Mouse (Mus musculus): ENCODE measurements around the gene Trpm3. TPM values are rescaled to one million over a fixed set of nuclear protein-coding genes. Genes with fewer than 3 reads are reported as not detected.

Gene Trpm3
- polyA plus RNA-seq, 1 experiment = 0.05 TPM

DNA sequence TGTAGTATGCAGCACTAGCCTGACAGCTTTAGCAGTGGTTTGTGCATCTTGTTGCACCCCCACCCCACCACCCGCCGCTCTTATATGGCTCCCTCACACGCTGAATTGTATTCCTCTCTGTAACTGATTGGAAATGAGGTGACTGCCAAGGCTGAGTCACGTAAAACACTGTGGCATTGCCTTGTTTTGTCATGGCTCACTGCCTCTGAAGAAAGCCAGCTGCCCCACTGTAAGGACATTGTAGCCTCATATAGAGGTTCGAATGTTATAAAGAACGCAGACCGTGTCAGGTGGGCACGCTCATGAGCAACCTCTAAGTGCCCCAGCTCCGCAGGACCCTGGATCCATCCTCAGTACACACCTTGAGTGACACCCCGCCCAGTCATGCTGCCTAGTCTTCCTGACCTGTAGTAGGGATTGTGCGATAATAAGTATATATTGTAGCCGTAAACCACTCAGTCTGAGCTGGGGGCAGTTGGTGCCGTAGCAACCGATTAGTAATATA, 215.2 kb downstream of the Trpm3 start:
- no peak overlapping the region for H3K4me3 ChIP-seq (ENCODE audit: insufficient read depth, poor library complexity, severe bottlenecking)
- no peaks in the 10 kb centered on the region for H3K27me3 ChIP-seq (ENCODE audit: control insufficient read depth, insufficient read depth, insufficient read length)
- no peak overlapping the region for H3ac ChIP-seq (ENCODE audit: control insufficient read depth, insufficient read length, low read depth)
- H3K79me2 ChIP-seq (ENCODE audit: control insufficient read depth, insufficient read depth) = no peaks in the 10 kb centered on the region
- H3K79me3 ChIP-seq (ENCODE audit: low read depth) = no peaks in the 10 kb centered on the region
- no peaks in the 10 kb centered on the region for H3K36me3 ChIP-seq (ENCODE audit: control insufficient read depth, insufficient read depth)
- TF ChIP-seq MAX (IDR thresholded peaks at IDR 0.05) = no peak
- no peak for TF ChIP-seq MYOG (IDR thresholded peaks at IDR 0.05; ENCODE audit: control insufficient read depth, extremely low read depth, insufficient read length)

DNA sequence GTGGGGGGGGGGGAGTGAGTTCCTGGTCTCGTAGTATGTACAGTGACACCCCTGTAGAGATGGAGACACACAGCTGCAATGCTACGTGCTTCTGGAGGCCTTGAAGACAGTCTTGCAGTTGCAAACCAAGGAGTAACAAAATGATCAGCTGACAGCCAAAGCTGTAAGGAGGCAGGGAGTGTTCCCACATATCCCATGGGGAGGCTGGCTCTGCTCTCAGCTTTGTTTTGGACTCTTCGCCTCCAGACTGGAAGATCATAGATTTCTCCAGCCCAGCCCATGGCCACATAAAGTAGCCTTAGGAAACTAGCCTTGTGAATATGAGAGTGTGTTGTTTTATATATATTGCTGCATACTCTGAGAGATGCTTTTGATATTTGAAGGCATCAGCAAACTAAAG, 248.0 kb downstream of the Trpm3 start:
- no peak overlapping the region for H3ac ChIP-seq (ENCODE audit: control insufficient read depth, insufficient read length, low read depth)

DNA sequence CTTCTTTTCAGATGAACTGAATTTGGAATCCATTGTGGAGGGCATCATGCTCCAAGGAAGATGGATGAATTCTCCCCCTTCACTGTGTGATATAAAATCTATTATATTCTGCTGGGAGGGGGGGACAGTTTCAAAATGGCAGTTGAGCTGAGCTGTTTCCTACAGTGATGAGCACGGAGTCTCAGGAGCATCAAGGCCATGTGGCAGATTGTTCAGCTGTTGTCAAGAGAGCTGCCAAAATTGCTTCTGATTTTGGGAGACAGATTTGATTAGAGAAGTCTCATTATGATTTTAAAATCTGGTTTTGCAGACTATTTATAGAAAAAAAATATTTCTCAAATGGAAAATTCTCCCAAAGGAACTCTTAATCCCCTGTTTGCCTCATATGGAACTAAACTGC, 255.9 kb downstream of the Trpm3 start:
- H3K4me3 ChIP-seq (ENCODE audit: insufficient read depth, poor library complexity, severe bottlenecking) = no peak overlapping the region
- no peaks in the 10 kb centered on the region for H3K36me3 ChIP-seq (ENCODE audit: control insufficient read depth, insufficient read depth)
- H3ac ChIP-seq (ENCODE audit: control insufficient read depth, insufficient read length, low read depth) = no peak overlapping the region
- no peak for TF ChIP-seq CEBPB (IDR thresholded peaks at IDR 0.05; ENCODE audit: low read depth)
- TF ChIP-seq MYOG (IDR thresholded peaks at IDR 0.05; ENCODE audit: control insufficient read depth, extremely low read depth, insufficient read length) = no peak
- TF ChIP-seq MAX (IDR thresholded peaks at IDR 0.05) = no peak
- no peak for TF ChIP-seq CTCF (IDR thresholded peaks at IDR 0.05; ENCODE audit: control insufficient read depth, insufficient read depth, insufficient read length)
- no peak for TF ChIP-seq FOSL1 (IDR thresholded peaks at IDR 0.05; ENCODE audit: insufficient read depth, low read length, poor library complexity, severe bottlenecking)
- TF ChIP-seq MYOD1 (IDR thresholded peaks at IDR 0.05; ENCODE audit: control insufficient read depth, insufficient read length, low read depth) = no peak
- TF ChIP-seq USF1 (IDR thresholded peaks at IDR 0.05; ENCODE audit: low read depth) = no peak
- no peaks in the 10 kb centered on the region for H3K79me2 ChIP-seq (ENCODE audit: control insufficient read depth, insufficient read depth)
- no peaks in the 10 kb centered on the region for H3K79me3 ChIP-seq (ENCODE audit: low read depth)
- no peaks in the 10 kb centered on the region for H3K27me3 ChIP-seq (ENCODE audit: control insufficient read depth, insufficient read depth, insufficient read length)

More for the DNA sequence above, 248.0 kb downstream of the Trpm3 start:
- no peak for TF ChIP-seq CTCF (IDR thresholded peaks at IDR 0.05; ENCODE audit: control insufficient read depth, insufficient read depth, insufficient read length)
- TF ChIP-seq MYOG (IDR thresholded peaks at IDR 0.05; ENCODE audit: control insufficient read depth, extremely low read depth, insufficient read length) = no peak
- no peak for TF ChIP-seq FOSL1 (IDR thresholded peaks at IDR 0.05; ENCODE audit: insufficient read depth, low read length, poor library complexity, severe bottlenecking)
- TF ChIP-seq MYOD1 (IDR thresholded peaks at IDR 0.05; ENCODE audit: control insufficient read depth, insufficient read length, low read depth) = no peak
- TF ChIP-seq USF1 (IDR thresholded peaks at IDR 0.05; ENCODE audit: low read depth) = no peak
- TF ChIP-seq CEBPB (IDR thresholded peaks at IDR 0.05; ENCODE audit: low read depth) = no peak
- no peak for TF ChIP-seq MAX (IDR thresholded peaks at IDR 0.05)
- no peaks in the 10 kb centered on the region for H3K79me2 ChIP-seq (ENCODE audit: control insufficient read depth, insufficient read depth)
- H3K79me3 ChIP-seq (ENCODE audit: low read depth) = no peaks in the 10 kb centered on the region
- H3K36me3 ChIP-seq (ENCODE audit: control insufficient read depth, insufficient read depth) = no peaks in the 10 kb centered on the region
- no peaks in the 10 kb centered on the region for H3K27me3 ChIP-seq (ENCODE audit: control insufficient read depth, insufficient read depth, insufficient read length)
- no peak overlapping the region for H3K4me3 ChIP-seq (ENCODE audit: insufficient read depth, poor library complexity, severe bottlenecking)

DNA sequence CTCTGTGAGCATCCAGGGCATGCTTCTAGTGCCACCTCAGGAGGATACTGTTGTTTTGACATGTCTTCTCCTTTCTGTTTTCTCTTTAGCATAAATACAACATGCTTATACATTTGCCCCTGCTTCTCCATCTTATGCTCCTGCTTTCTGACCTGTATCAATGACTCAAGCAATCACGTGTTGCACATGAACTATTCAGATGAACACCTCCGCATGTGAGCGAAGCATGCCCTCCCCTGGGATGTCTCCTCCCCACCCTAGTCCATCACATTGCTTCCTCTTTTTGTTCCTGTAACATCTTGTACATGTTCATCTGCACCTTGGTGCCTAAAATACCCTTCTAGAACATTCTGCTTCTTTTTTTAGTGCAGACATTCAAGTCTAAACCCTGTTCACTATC, 265.2 kb downstream of the Trpm3 start:
- Histone ChIP-seq H3K4me3 (ENCODE audit: insufficient read depth, poor library complexity, severe bottlenecking) (no peak overlapping the region), H3K36me3 (ENCODE audit: control insufficient read depth, insufficient read depth) (no peaks in the 10 kb centered on the region), H3ac (ENCODE audit: control insufficient read depth, insufficient read length, low read depth) (no peak overlapping the region), H3K79me3 (ENCODE audit: low read depth) (no peaks in the 10 kb centered on the region), H3K79me2 (ENCODE audit: control insufficient read depth, insufficient read depth) (no peaks in the 10 kb centered on the region), H3K27me3 (ENCODE audit: control insufficient read depth, insufficient read depth, insufficient read length) (no peaks in the 10 kb centered on the region)
- TF ChIP-seq MAX (IDR thresholded peaks at IDR 0.05) (no peak), USF1 (IDR thresholded peaks at IDR 0.05; ENCODE audit: low read depth) (no peak), MYOD1 (IDR thresholded peaks at IDR 0.05; ENCODE audit: control insufficient read depth, insufficient read length, low read depth) (no peak), CEBPB (IDR thresholded peaks at IDR 0.05; ENCODE audit: low read depth) (no peak), CTCF (IDR thresholded peaks at IDR 0.05; ENCODE audit: control insufficient read depth, insufficient read depth, insufficient read length) (no peak), MYOG (IDR thresholded peaks at IDR 0.05; ENCODE audit: control insufficient read depth, extremely low read depth, insufficient read length) (no peak), FOSL1 (IDR thresholded peaks at IDR 0.05; ENCODE audit: insufficient read depth, low read length, poor library complexity, severe bottlenecking) (no peak)

DNA sequence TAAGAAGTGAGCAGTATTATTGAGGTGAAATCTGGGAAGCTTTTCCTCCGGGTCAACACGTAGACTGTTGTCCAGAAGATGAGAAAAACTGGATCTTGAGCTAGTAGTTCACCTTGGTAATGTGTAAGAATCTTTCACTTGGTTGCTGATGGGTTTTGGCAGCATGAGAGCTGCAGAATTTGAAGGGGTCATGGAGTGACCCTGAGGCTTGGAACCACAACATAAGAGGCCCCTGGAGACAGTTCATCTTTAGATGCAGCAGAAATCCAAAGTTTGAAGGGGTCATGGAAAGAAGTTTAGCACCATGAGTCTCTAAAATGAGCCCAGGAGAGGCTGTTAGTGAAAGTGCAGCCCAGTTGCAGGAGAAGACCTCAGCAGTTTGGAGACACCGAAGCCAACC, 279.4 kb downstream of the Trpm3 start:
- TF ChIP-seq FOSL1 (IDR thresholded peaks at IDR 0.05; ENCODE audit: insufficient read depth, low read length, poor library complexity, severe bottlenecking) (no peak), USF1 (IDR thresholded peaks at IDR 0.05; ENCODE audit: low read depth) (no peak), CEBPB (IDR thresholded peaks at IDR 0.05; ENCODE audit: low read depth) (no peak)

DNA sequence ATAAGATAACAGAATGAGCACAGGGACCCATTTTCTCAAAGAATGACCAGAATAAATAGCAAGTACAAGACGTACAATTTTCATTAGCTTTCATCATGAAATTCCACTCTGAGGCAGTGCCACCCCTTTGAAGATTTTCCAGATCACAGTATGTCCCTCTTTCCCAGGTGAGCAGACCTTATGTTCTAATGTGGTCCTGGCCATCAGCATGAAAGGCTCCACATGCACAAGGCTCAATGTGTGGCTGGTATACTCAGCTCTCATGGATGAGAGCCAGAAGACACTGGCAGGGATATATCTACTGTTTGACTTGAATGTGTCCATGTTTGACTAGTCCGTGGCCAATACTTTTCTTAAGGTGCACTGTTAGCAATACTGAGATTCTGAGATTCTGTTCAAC, 298.4 kb downstream of the Trpm3 start:
- Histone ChIP-seq H3K4me3 (ENCODE audit: insufficient read depth, poor library complexity, severe bottlenecking) (no peak overlapping the region), H3ac (ENCODE audit: control insufficient read depth, insufficient read length, low read depth) (no peak overlapping the region), H3K79me3 (ENCODE audit: low read depth) (no peaks in the 10 kb centered on the region), H3K36me3 (ENCODE audit: control insufficient read depth, insufficient read depth) (no peaks in the 10 kb centered on the region), H3K79me2 (ENCODE audit: control insufficient read depth, insufficient read depth) (no peaks in the 10 kb centered on the region), H3K27me3 (ENCODE audit: control insufficient read depth, insufficient read depth, insufficient read length) (no peaks in the 10 kb centered on the region)
- TF ChIP-seq CTCF (IDR thresholded peaks at IDR 0.05; ENCODE audit: control insufficient read depth, insufficient read depth, insufficient read length) = no peak
- TF ChIP-seq USF1 (IDR thresholded peaks at IDR 0.05; ENCODE audit: low read depth) = no peak
- no peak for TF ChIP-seq MYOG (IDR thresholded peaks at IDR 0.05; ENCODE audit: control insufficient read depth, extremely low read depth, insufficient read length)
- TF ChIP-seq MAX (IDR thresholded peaks at IDR 0.05) = no peak
- no peak for TF ChIP-seq CEBPB (IDR thresholded peaks at IDR 0.05; ENCODE audit: low read depth)
- TF ChIP-seq MYOD1 (IDR thresholded peaks at IDR 0.05; ENCODE audit: control insufficient read depth, insufficient read length, low read depth) = no peak
- TF ChIP-seq FOSL1 (IDR thresholded peaks at IDR 0.05; ENCODE audit: insufficient read depth, low read length, poor library complexity, severe bottlenecking) = no peak

More for the DNA sequence above, 279.4 kb downstream of the Trpm3 start:
- H3K79me2 ChIP-seq (ENCODE audit: control insufficient read depth, insufficient read depth) = no peaks in the 10 kb centered on the region
- H3K79me3 ChIP-seq (ENCODE audit: low read depth) = no peaks in the 10 kb centered on the region
- no peak overlapping the region for H3K4me3 ChIP-seq (ENCODE audit: insufficient read depth, poor library complexity, severe bottlenecking)
- no peaks in the 10 kb centered on the region for H3K27me3 ChIP-seq (ENCODE audit: control insufficient read depth, insufficient read depth, insufficient read length)
- H3ac ChIP-seq (ENCODE audit: control insufficient read depth, insufficient read length, low read depth) = no peak overlapping the region
- H3K36me3 ChIP-seq (ENCODE audit: control insufficient read depth, insufficient read depth) = no peaks in the 10 kb centered on the region
